Mouse (Mus musculus): ENCODE data around the gene Stat3.
A peak's percentile ranks its signal among the peaks of the same experiment; 100 is the strongest.

GRCm38 (mm10) chr11:100959464-100959810, 20.1 kb upstream of the Stat3 start:
- TF ChIP-seq TCF12 (IDR thresholded peaks at IDR 0.05; ENCODE audit: low read depth, low read length) (no peak), ZNF384 (IDR thresholded peaks at IDR 0.05; ENCODE audit: low read depth, low read length) (peak; percentile 97), USF2 (IDR thresholded peaks at IDR 0.05; ENCODE audit: borderline replicate concordance in 1 of 2, insufficient read depth in 1 of 2, low read depth in 1 of 2, low read length in 2 of 2) (no peak), CTCF (IDR thresholded peaks at IDR 0.05 in 2 of 3, conservative IDR thresholded peaks at IDR 0.05 in 1 of 3; ENCODE audit: control insufficient read depth in 1 of 3, insufficient read depth in 1 of 3, low read depth in 2 of 3, low read length in 3 of 3, poor library complexity in 1 of 3, severe bottlenecking in 1 of 3) (peak; percentile 67 to 87 (median 80)), KAT2A (conservative IDR thresholded peaks at IDR 0.05; ENCODE audit: low read depth, low read length) (no peak), MYC (IDR thresholded peaks at IDR 0.05; ENCODE audit: low read depth, low read length) (0 out of 2 replicates have a peak, but pooled peaks have one; percentile 16), MXI1 (IDR thresholded peaks at IDR 0.05; ENCODE audit: low read depth, low read length) (no peak), USF1 (IDR thresholded peaks at IDR 0.05; ENCODE audit: low read depth, low read length) (no peak), EP300 (IDR thresholded peaks at IDR 0.05; ENCODE audit: low read depth in 1 of 2, low read length in 2 of 2) (no peak), POLR2A (IDR thresholded peaks at IDR 0.05; ENCODE audit: control insufficient read depth in 1 of 2, insufficient read depth in 1 of 2, low read depth in 1 of 2, low read length in 2 of 2, poor library complexity in 1 of 2) (no peak), MAZ (IDR thresholded peaks at IDR 0.05; ENCODE audit: low read depth, low read length) (no peak)

Data from MEL (cell line).